Mouse (Mus musculus) forebrain, embryonic 16.5 days (tissue): ENCODE data around the gene Pitpnb. TPM values are rescaled to one million over a fixed set of nuclear protein-coding genes. Genes with fewer than 3 reads are reported as not detected.

ENCODE experiments used
- ATAC-seq: fragments of 200-750 bp; cut with Nextera tagmentation; 2 replicates; pipeline ENCODE4 v1.8.0; 2017; ENCODE audit warnings: mild to moderate bottlenecking, moderate library complexity
- H3K27ac ChIP-seq: fragments of 300-500 bp; sonication (generic); 2 replicates; pipeline ENCODE4 v1.5.1; 2014; ENCODE audit warnings: low read length, control low read depth
- H3K27me3 ChIP-seq: fragments of 300-500 bp; sonication (generic); replicated peaks from 2 replicates; pipeline ENCODE4 v1.6.1; 2014; ENCODE audit warnings: low read length; ENCODE audit not compliant: control insufficient read depth, insufficient read depth
- H3K36me3 ChIP-seq: fragments of 300-500 bp; sonication (generic); 2 replicates; pipeline ENCODE4 v1.6.1; 2014; ENCODE audit not compliant: control insufficient read depth, insufficient read depth
- H3K4me1 ChIP-seq: fragments of 300-500 bp; sonication (generic); replicated peaks from 2 replicates; pipeline ENCODE4 v1.6.1; 2014; ENCODE audit warnings: low read length; ENCODE audit not compliant: control insufficient read depth, insufficient read depth
- H3K4me2 ChIP-seq: fragments of 300-500 bp; sonication (generic); 2 replicates; pipeline ENCODE4 v1.6.1; 2014; ENCODE audit warnings: mild to moderate bottlenecking, low read length, control low read depth
- H3K4me3 ChIP-seq: fragments of 300-500 bp; sonication (generic); replicated peaks from 2 replicates; pipeline ENCODE4 v1.5.1; 2014; ENCODE audit warnings: mild to moderate bottlenecking, low read length, control low read depth
- H3K9ac ChIP-seq: fragments of 300-500 bp; sonication (generic); replicated peaks from 2 replicates; pipeline ENCODE4 v1.6.1; 2014; ENCODE audit warnings: low read depth, low read length, control low read depth
- H3K9me3 ChIP-seq: fragments of 300-500 bp; sonication (generic); 2 replicates; pipeline ENCODE4 v1.6.1; 2016; ENCODE audit warnings: low read length; ENCODE audit not compliant: control insufficient read depth
- WGBS: fragments of 180-500 bp; shearing (Covaris S2); extraction: QIAGEN DNeasy Blood & Tissue Kit; methylation state at CpG from one replicate; pipeline ENCODE4 v1.1.7; 2014; 5-methylcytosine and 5-hydroxymethylcytosine counted together
- polyA plus RNA-seq: library from polyadenylated mRNA; unstranded; fragments of >200 nt; fragmentation: Nextera tagmentation; extraction: Ambion mirVana; gene quantifications from 2 replicates; pipeline ENCODE4 v1.2.1, GENCODE M21; 2015

Pitpnb gene
- polyA plus RNA-seq, 1 experiment from 2014 or later, result 107 TPM

- Histone ChIP-seq H3K9me3 (no peaks in the 10 kb centered on the region), H3K4me2 (peak overlapping the region; percentile 68), H3K36me3 (no peaks in the 10 kb centered on the region), H3K4me1 (peaks cover 85% of the 10 kb centered on the region), H3K27ac (peak overlapping the region; percentile 79), H3K27me3 (no peaks in the 10 kb centered on the region), H3K4me3 (peak overlapping the region; percentile 18), H3K9ac (peak overlapping the region; percentile 55)
- ATAC-seq, result peak; percentile 71
- WGBS, result 7% methylated on average over 16 of the region's 16 CpGs
Observed at GRCm38 (mm10) chr5:111434342-111434842, 103.8 kb downstream of the Pitpnb start.

- H3K4me2 ChIP-seq, result no peak overlapping the region
- no peak for ATAC-seq
- H3K27ac ChIP-seq, result no peak overlapping the region
- H3K4me3 ChIP-seq, result no peak overlapping the region
- peaks cover 67% of the 10 kb centered on the region for H3K4me1 ChIP-seq
- no peaks in the 10 kb centered on the region for H3K9me3 ChIP-seq
- no peak overlapping the region for H3K9ac ChIP-seq
- H3K36me3 ChIP-seq, result no peaks in the 10 kb centered on the region
- WGBS, result 75% methylated on average over 7 of the region's 7 CpGs
- no peaks in the 10 kb centered on the region for H3K27me3 ChIP-seq
Observed at GRCm38 (mm10) chr5:111436260-111436659, 105.7 kb downstream of the Pitpnb start.

GRCm38 (mm10) chr5:111437205-111437604 lies 106.6 kb downstream of the Pitpnb start:
- Histone ChIP-seq H3K36me3 (no peaks in the 10 kb centered on the region), H3K9ac (no peak overlapping the region), H3K9me3 (no peaks in the 10 kb centered on the region), H3K27ac (no peak overlapping the region), H3K4me3 (no peak overlapping the region), H3K4me2 (no peak overlapping the region), H3K27me3 (no peaks in the 10 kb centered on the region), H3K4me1 (peaks cover 66% of the 10 kb centered on the region)
- no peak for ATAC-seq
- 68% methylated on average over 7 of the region's 7 CpGs for WGBS

Other genes with a start within 250 kb of the Pitpnb start
- gene Mn1, start 86.6 kb downstream of the Pitpnb start, polyA plus RNA-seq, result 99.6 and 106 TPM in 2 replicates